Mouse (Mus musculus): ENCODE data around the gene Pls1. TPM values are rescaled to one million over a fixed set of nuclear protein-coding genes. Genes with fewer than 3 reads are reported as not detected.

Pls1 gene
- polyA plus RNA-seq, 1 experiment from 2014 or later, result 0.61 TPM

- Histone ChIP-seq H3K9ac (ENCODE audit: low read length) (no peak overlapping the region), H3K4me2 (ENCODE audit: low read length) (no peak overlapping the region), H3K4me1 (ENCODE audit: control insufficient read depth in 2 of 2, insufficient read depth in 2 of 2, low read length in 2 of 2) (no peaks in the 10 kb centered on the region), H3K27ac (replicated peaks in 1 of 2; ENCODE audit: control insufficient read depth in 1 of 2, insufficient read depth in 1 of 2, low read depth in 2 of 2, low read length in 2 of 2) (no peak overlapping the region), H3K27me3 (ENCODE audit: control insufficient read depth, insufficient read depth, low read length) (no peaks in the 10 kb centered on the region), H3K9me3 (ENCODE audit: control insufficient read depth, low read length) (no peaks in the 10 kb centered on the region), H3K36me3 (ENCODE audit: control insufficient read depth, insufficient read depth, low read length) (0 out of 2 replicates have a peak, but pooled peaks cover 7% of the 10 kb centered on the region), H3K4me3 (ENCODE audit: control insufficient read depth in 1 of 2, insufficient read depth in 1 of 2, low read depth in 1 of 2, low read length in 2 of 2) (no peak overlapping the region)
- WGBS, result 79% methylated on average over 3 of the region's 3 CpGs
- ATAC-seq (ENCODE audit: insufficient number of reproducible peaks, insufficient read depth, low FRiP score, low read depth), result no peak
Measured at GRCm38 (mm10) chr9:95704078-95704477, 141.0 kb downstream of the Pls1 start.

Other genes with a start within 250 kb of the Pls1 start
- gene Pcolce2, start 207.7 kb downstream of the Pls1 start, polyA plus RNA-seq (2014; fragmentation: Nextera tagmentation; extraction: Ambion mirVana), result 0.13 and 0.22 TPM in 2 replicates
- 2.9 and 3.7 TPM in 2 replicates for gene Trpc1, start 94.9 kb downstream of the Pls1 start, polyA plus RNA-seq (2014; fragmentation: Nextera tagmentation; extraction: Ambion mirVana)
- gene Atr, start 12.3 kb upstream of the Pls1 start, polyA plus RNA-seq (2014; fragmentation: Nextera tagmentation; extraction: Ambion mirVana), result 12.2 and 15.4 TPM in 2 replicates
- 13.7 and 18.8 TPM in 2 replicates for gene Xrn1, start 109.4 kb upstream of the Pls1 start, polyA plus RNA-seq (2014; fragmentation: Nextera tagmentation; extraction: Ambion mirVana)

Data from heart, embryonic 14.5 days (tissue).